Mouse (Mus musculus): ENCODE results near the gene Ypel5. TPM values are rescaled to one million over a fixed set of nuclear protein-coding genes. Genes with fewer than 3 reads are reported as not detected.
A peak's percentile ranks its signal among the peaks of the same experiment; 100 is the strongest.

Ypel5 gene
- total and polyA plus RNA-seq, 3 experiments, result 12.3 to 78.9 (median 54.6) TPM

DNA sequence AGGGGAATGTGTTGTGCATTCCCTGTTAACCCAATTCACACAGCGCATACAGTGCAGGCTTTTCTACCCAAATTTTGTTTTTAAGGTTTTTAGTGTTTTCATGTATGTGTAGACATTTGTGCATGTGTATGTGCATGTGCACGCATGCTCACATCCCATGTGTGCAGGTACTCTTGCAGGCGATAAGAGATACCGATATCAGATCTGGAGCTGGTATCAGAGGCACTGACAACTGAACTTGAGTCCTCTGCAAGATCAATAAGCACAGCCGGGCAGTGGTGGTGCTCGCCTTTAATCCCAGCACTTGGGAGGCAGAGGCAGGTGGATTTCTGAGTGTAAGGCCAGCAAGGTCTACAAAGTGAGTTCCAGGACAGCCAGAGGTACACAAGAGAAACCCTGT, 8.1 kb downstream of the Ypel5 start:
- no peak for DNase-seq

DNA sequence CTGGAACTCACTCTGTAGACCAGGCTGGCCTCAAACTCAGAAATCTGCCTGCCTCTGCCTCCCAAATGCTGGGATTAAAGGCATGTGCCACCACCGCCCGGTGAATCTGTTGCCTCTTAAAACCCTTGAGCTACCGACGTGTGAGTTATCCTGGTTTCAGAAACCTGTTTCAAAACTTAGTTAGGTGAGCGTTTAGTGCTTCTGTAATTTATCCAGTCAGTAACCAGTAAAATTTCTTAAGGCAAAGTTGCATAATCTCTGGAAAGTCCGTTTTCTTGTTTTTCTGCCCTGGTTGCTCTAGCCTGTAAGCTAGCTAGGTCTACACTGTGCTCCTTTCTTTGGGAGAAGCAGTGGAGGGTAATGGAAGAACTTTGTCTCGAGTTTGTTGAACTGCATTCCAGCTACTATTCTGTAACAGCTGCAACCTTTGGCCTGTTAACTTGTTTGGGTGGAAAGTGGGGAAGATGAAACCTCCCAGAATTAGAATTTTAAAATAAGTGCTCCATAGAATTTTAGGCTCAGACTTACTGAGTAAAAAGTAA, 8.8 kb downstream of the Ypel5 start:
- DNase-seq, result no peak

DNA sequence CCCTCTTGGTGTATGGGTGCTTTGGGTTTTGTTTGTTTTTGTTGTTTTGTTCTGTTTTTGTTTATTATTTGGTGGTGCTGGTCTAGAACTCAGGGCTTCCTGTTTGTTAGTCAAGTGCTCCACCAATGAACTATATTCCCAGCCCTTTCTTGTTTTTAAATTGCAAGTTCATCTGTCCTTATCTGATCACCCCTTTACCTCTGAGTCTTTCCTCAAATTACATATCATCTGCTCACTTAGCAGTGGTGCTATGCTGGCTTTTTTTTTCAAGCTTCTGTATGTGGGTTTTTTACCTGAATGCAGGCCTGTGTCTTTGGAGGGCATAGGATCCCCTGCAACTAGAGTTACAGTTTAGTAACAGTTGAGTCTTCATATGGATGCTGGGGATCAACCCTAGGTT, 9.3 kb downstream of the Ypel5 start:
- no peak for DNase-seq

DNA sequence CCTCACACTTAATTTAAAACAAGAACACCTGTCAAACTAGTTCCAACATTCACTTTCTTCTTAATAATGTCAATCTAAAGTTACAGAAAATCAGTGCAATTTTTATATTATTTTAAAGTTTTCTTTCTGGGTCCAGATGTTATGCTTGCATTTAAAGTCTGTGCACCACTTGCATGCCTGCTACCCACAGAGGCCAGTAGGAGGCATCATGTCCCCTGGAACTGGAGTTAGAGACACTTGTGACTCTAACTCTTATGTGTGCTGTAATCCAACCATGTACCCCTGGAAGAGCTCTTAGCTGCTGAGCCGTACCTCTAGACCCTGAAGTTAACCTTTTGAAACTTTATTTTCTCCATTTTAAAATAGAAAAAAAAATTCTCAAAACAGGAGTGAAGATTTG, 19.0 kb downstream of the Ypel5 start:
- DNase-seq, result no peak

DNA sequence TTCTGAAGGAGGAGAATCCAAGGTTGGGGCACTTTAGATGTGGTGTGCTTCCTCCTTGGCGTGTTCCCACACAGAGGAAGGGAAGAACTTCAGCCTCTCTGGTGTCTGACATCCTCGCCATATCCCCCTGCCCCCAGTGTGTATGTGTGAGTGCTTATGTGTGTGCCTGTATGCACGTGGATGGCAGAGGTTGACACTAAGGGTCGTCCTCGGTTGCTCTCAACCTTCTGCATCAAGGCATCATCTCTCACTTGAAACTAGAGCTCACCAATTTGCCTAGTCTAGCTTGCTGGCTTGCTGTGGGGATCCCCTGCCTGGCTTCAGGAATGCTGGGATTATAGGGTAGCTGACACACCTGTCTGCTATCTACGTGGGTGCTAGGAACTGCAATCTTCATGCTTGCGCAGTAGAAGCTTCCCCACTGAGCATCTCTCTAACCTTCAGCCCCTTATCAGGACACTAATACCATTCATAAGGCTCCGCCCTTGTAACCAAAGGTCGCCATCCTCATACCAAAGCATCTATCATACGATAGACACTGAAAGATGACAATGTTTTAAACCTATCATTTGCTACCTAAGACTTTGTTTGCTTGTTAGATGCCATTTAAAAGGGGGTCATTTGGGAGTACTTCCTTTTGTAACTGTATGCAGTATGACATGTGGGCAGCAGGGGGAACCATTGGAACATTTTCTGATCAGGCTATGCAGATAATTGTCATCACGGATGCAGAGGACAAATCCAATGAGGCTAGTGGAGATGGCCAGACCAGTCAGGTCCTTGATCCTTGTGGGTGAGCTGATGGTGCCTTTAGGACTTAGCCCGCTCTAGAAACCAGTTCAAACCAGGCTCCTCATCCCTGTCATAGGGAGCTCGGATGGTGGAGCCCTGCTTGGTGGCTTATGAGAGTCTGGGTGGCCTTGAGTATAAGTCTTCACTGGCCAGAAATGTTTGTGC, 21.7 kb downstream of the Ypel5 start:
- DNase-seq, result peak; percentile 50

DNA sequence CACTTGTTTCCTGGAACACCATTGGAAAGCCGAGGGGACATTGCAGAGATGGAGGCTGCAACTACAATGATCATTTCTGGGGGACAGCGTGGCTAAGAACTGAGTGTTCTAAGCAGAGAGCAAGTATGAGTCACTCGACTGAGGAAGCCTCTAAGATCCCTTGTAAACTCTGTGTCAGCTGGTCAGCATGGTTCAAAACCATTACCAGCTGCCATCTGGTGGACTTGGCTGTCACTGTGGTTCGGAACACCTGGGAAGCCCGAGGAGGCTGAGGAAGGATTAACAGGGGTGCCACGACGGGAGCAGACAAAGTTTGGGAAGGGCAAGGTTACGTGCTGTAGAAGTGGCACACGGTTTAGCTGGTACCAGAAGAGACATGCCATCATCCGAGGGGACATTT, 27.0 kb downstream of the Ypel5 start:
- DNase-seq, result no peak

DNA sequence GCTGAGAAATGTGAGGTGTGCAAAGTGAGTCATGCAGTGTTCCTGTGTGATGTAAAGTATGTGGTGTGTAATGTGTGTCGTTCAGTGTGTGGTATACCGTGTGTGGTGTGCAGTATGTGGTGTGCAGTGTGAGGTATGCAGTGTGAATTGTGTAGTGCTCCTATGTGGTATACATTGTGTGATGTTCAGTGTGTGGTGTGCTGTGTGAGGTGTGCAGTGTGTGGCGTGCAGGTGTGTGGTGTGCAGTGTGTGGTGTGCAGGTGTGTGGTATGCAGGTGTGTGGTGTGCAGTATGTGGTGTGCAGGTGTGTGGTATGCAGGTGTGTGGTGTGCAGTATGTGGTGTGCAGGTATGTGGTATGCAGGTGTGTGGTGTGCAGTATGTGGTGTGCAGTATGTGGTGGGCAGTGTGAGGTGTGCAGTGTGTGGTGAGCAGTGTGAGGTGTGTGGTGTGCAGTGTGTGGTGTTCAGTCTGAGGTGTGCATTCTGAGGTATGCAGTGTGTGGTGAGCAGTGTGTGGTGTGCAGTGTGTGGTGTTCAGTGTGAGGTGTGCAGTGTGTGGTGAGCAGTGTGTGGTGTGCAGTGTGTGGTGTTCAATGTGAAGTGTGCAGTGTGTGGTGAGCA, 30.5 kb downstream of the Ypel5 start:
- DNase-seq, result no peak

DNA sequence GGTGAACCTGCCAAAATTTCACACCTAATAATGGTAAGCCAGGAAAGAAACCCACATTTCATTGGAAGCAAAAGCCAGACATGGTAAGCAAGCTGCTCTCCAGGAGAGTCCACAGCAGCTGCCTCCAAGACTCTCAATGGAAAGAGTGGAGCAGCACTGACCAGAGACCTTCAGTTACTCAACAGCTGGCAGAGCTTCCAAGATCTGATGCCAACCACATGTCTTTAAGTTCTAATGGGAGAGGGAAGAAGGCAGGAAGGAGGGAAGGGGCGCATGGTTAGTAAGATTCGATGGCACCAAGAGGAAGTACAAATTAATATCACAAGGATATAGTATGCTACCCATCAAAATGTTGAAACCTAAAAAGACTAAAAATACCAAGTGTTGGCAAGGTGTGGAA, 31.9 kb downstream of the Ypel5 start:
- DNase-seq, result no peak

DNA sequence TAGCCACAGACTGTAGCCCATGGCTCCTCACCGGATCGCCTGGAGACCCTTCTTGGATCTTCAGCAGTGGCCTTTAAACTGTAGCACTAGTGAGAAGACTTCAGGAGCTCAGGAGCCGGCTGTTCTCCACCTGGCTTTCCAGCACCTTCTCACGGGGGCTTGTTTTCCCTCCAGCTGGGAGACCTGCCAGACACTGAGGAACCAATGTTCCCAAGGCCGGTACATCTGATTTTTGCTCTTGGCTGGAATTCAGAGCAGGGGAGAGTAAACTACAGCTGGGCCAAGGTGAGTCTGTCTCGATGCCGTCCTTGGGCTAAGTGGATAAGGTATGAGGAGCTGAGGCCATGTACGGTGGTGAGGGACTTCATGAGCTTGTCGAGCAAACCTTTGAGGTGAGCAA, 42.7 kb downstream of the Ypel5 start:
- DNase-seq, result no peak

DNA sequence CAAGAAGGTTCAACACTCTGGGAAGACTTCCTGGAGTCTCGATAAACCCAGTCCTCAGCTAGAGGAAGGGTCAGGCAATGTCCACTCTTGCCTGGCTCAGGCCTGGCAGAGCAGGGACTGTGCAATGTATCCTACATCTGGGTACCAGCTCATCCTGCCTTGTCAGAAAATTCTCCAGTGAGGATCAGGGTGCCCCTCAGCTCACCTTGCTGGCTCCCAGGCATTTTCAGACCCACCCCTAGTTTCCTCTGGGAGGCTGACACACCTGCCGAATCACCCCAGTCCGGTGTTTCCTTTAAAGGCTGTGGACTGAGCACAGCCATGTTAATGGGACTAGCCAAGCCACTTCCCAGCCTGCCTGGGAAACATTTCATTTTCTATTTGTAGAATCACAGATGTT, 43.9 kb downstream of the Ypel5 start:
- no peak for DNase-seq

DNA sequence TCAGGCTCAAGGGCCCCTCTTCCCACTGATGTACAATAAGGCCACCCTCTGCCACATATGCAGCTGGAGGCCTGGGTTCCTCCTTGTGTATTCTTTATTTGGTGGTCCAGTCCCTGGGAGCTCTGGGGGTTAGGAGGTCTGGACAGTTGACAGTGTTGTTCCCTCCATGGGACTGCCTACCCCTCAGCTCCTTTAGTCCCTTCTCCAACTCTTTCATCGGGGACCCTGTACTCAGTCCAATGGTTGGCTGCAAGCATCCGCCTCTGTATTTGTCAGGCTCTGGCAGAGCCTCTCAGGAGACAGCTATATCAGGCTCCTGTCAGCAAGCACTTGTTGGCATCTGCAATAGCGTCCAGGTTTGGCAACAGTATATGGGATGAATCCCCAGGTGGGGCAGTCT, 44.8 kb downstream of the Ypel5 start:
- no peak for DNase-seq

DNA sequence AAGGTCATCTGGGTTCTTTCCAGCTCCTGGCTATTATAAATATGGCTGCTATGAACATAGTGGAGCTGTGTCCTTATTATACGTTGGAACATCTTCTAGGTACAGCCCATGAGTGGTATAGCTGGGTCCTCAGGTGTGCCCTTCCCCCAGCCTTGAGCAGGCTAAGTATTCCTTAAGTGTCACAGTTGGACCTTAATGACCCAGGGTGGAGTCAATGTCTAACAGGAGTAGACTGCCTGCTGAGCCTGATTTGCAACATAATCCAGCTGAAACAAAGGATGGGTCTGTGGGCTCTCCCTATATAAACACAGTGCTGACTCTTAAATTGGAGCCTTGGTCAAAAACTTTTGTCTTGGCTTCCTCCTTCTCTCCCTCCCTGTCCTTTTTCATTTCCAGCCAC, 45.6 kb downstream of the Ypel5 start:
- DNase-seq, result no peak

DNA sequence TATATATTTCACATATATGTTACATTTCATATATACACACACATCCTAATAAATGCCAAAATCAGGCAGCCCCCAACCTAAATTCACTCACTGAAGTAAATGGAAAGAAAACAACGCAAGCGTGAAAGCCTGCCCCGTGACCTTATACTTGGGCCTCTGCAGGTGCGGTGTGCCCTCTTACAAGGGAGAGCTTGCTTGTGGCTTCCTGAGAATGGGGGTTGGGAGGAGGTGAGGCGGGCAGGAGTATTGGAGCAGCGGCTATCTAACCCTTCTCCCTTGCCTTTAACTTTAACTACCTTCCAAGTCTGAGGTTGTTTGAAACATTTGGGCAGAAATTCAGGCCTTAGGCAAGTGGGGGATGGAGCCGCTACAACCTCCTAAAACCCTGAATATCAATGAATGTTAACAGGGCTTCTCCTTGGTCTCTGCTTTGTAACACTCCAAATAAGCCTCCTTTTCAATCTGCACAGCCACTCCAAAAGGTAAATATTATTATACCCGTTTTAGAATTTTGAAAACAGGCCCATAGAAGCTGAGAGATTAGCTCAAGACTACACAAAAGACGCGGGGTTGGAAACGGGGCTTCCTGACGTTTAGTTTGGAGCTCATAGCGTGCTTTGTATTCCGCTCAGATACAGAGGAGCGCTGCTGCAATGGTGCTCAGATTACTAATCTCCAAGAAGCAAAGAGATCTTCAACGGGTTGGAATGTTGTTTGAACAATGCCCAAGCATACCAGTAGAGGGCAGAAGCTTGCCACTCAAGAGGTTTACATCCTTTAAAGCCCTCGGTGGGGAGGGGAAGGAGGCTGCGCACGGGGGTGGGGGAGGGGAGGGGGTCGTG, 53.5 kb downstream of the Ypel5 start:
- DNase-seq, result peak; percentile 67

DNA sequence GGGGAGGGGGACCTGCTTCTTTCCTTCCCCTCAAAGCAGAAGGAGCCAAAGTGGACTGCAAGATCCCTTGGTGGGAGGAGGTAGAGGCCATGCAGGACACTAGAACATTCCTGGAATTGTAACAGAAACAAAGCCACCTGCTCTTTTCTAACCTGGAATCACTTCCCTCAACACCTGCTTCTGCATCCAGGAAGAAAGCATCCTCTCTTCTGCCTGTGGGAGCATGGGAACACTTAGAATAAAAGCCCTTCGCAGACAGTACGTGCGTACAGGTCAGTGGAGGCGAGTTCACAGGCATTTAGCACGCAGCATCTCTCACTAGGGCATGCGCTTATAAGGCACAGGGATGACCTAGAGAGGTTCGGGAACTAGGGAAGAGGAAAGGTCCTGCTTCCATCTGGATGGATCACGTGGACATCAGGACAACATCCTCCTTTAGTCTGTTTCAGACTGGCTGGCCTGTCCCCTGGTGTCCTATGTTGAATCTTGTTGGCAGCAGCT, 54.2 kb downstream of the Ypel5 start:
- no peak for DNase-seq

DNA sequence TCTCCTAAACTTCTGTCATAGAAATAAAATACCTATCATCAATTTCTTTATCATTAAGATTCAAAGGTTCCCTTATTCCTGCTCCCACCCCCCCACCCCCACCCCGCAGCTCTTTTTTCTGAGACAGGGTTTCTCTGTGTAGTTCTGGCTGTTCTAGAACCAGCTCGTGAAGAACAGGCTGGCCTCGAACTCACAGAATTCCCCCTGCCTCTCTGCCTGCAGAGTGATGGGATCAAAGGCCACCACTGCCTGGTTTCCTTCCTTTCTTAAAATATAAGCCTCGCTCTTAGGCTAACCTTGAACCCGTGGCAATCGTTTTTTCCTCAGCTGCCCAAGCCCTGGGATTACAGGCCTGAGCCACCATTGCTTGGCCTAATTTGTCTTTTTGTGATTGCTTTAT, 55.3 kb downstream of the Ypel5 start:
- DNase-seq, result no peak

DNA sequence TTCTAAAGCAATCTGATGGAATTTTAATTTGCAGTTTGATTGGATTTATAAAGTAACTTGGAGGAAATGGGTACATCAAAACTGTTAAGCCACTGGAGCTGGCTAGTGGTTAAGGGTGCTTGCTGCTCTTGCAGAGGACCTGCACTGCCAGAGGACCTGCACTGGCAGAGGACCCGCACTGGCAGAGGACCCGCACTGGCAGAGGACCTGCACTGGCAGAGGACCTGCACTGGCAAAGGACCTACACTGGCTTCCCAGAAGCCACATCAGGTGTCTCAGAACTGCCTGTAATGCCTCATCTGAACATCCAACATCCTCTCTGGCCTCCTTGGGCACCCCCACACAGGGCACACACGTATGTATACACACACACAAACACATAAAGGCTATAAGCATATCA, 59.3 kb downstream of the Ypel5 start:
- DNase-seq, result no peak

DNA sequence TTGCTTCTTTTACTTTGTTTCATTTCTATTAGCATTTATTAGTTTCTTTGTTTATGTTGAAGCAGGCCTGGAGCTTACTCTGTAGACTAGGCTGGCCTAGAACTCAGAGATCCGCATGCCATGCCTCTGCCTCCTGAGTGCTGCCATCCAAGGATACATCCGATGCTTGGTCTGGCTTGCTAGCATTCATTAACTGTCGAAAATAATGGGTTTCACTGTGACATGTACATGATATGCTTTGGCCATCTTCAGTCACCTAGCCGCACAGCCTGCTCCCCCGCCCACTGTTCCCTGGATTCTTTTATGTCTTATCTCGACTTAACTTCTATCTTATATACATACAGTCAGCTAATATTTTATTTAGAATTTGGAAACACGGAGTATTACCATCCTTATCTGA, 60.8 kb downstream of the Ypel5 start:
- no peak for DNase-seq

DNA sequence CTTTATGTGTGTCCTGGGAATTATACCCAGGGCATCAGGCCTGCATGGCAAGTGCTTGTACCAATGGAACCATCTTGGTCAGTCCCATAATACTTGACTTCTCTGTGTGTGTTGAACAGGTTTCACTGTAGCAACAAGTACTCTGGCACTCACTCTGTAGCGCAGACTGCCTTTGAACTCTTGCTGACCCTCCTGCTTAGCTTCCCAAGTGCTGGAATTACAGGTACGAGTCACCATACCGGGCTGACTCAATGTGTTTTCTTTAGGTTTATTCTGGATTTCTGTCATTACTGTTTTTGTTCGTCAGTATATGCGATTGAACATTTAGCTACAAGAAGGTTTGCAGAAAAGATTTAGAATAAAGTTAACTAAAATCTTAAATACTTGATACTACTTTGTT, 61.7 kb downstream of the Ypel5 start:
- DNase-seq, result no peak

DNA sequence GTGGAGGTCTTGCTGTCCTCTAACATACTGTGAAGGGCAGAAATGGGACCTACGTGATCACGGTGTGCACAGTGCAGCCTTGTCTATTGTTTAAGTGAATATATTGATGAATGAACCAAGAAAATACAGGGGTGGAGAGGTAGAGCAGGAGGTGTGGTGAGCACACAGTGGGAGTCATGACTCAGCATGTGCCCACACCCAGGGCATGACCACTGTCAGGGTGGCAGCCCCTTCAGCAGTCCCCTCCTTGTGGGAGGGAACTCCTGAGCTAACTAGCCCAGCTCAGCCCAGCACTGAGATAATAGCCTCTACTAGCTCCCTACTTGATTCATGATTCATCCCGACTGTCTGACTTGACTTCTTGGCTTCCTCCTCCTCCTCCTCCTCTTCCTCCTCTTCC, 62.5 kb downstream of the Ypel5 start:
- DNase-seq, result no peak

All from adrenal gland, adult 2 months (tissue).